Mouse (Mus musculus) cerebellum, postnatal 4 days (tissue): ENCODE measurements around the gene Smim4.

Experiments used
- DNase-seq, 2 experiments: peaks; one replicate each; pipeline ENCODE4 v3.0.0; 2022; ENCODE audit warnings: low spot score in 2 of 2, mixed read lengths in 1 of 2

Gene Smim4

DNA sequence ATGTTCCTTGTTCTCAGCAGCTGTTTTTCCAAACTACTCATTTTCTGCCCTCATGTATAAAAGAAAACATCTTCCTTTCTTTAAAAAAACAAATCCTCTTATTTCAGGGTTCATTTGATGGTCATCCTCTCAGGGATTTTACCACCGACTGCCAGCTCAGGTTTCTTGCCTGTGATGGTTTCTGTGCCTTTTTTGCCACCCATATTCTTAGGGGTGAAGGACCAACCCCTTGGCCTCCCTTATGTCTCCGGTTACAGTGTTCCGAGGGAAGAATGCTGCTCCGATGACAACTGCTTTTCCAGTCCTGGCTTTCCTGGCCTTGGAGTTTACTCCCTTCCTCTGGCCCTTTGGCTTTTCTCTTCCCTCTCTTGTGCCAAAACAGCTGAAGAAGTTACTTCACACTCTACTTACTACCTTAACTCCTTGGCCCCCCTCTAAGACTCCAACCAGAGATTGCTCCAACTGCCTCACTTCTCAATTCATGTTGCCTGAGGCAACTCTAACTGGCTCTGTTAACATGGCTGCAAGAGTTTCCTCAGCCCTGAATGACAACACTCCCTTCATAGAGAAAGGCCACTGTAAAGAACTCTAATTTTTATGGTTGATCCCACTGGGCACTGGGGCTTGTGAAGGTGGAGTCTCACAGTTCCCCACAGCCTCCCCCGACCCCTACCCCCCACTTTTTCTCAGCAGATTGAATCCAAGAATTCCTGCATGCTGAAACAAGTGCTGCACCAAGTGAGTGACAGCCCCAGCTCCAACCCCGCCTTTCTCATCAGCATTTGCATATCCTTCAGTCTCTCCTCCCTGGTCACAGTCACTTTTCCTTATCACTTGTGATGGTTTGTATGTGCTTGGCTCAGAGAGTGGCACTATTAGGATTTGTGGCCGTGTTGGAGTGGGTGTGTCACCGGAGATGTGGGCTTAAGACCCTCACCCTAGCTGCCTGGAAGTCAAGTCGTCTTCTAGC lies 3.4 kb downstream of the Smim4 start:
- DNase-seq = no peak

DNA sequence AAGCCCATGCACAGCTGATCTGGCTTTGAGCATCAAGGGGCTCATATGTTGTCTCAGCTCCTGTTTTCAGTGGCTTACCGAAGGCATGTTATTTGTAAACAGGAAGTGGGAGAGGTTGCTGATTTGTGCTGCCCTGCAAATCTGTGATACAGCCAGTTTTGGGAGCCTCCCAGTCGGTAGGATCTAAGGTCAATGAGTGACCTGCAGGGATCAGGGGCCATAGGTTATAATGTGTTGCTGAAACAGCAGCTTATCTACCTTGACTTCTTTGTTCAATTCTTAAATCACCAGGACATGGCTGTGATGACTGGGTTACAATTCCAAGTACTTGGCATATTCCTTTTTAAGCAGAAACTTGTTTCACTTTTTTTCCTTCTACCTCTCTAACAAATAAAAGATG lies 13.2 kb downstream of the Smim4 start:
- DNase-seq = no peak

GRCm38 (mm10) chr14:31114011-31114410 lies 14.7 kb downstream of the Smim4 start:
- no peak for DNase-seq

DNA sequence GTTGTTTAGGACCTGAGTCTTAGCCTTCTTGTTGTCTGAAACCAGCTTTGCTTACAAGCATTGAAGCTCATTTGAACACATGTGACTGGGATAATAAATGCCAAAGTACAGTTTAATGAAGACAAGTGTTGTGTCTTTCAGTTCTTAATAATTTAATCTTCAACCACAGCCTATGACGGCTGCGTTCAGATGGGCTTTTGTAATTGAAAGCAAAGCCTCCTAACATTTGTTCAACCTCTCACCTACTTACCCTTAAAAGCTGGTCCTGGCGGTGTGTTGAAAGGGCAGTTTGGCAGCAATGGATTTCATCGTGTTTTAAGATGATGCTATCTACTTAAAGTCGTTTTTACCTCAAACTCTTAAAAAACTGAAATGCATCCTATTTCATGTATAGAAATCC lies 16.6 kb downstream of the Smim4 start:
- no peak for DNase-seq

GRCm38 (mm10) chr14:31110613-31111012 lies 18.1 kb downstream of the Smim4 start:
- DNase-seq = no peak

- no peak for DNase-seq
Observed at GRCm38 (mm10) chr14:31105156-31105555, 23.6 kb downstream of the Smim4 start.

- no peak for DNase-seq
Observed at GRCm38 (mm10) chr14:31089918-31090317, 38.8 kb downstream of the Smim4 start.

DNA sequence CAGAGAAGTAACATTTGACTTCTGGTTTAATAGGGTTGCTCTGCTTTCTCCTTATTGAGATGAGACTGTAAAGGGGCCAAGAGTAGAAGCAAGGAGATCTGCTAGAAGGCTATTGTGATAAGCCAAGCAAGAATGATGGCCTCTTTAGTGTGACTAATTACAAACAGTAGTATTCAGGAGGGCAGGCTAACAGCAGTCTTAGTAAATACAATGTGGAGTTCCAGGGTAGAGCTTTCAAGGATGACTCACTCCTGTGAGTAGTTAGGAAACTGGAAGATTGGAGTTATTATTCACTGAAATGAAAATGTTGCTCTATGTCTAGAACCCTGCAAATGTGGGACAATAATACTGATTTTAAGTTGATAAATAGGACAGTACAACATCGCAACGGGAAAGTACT lies 40.2 kb downstream of the Smim4 start:
- DNase-seq = no peak

DNA sequence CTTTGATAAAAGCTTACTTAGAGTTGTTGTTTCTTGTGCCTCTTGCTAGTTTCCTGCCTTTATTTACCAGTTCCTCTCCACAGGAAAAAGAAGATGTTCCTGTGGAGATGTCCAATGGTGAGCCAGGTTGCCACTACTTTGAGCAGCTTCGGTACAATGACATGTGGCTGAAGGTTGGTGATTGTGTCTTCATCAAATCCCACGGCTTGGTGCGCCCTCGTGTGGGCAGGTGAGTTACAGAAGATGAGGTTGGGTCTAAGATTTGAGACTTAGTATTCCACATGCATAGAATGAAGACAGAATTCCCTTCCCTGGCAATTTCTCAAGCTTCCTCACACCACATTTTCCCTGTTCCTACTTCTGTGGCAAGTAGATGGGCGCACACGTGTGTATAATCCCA lies 41.3 kb downstream of the Smim4 start:
- DNase-seq = no peak

DNA sequence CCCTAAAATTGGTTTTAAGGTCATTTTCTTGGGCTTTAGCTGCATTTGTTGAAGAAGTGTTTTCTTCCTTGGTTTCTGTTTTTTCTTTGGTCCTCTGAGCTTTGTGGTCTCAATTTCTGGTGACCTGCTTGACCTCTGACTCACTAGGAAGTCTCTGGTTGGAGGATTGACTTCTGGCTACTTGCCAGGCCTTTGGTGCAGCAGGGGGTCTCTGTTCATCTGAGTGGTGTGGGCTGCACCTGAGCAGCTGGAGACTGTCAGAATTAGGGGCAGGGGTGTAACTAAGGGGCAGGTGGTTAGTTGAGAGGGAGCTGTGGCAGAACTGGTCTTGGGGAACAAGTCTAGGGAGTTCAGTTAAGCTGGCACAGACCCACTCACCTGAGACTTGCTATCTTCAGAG lies 47.6 kb downstream of the Smim4 start:
- DNase-seq = no peak

DNA sequence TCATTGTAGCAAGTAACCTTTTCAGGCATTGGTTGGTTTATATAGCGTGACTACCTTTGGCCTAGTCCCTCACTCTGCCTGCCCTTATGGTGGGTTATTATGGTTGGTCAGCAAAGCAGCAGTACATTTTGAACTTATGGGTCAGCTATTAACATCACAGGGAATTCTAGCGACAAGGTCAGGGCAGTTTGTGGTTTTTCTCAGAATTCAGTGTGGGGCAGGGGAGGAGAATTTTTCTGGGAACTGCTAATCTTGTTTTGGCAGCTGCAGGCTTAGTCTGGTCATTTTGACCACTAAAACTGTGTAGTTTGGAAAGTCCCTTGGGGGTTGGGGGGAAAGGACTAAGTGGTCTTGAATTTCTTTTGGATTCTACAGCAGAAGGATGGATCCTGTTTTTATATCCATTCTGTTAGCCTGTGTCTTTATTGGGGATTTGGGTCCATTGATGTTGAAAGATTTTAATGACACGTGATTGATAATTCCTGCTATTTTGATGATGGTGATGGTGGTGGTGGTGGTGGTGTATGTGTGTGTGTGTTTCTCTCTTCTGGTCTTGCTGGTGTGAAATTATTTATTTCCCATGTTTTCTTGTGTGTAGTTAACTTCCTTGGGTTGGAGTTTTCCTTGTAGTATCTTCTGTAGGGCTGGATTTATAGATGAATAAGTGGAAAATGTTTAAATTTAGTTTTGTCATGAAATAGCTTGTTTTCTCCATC lies 49.3 kb downstream of the Smim4 start:
- no peak for DNase-seq

GRCm38 (mm10) chr14:31078597-31079208 lies 50.1 kb downstream of the Smim4 start:
- DNase-seq = no peak

- no peak for DNase-seq
Observed at GRCm38 (mm10) chr14:31069086-31069733, 59.5 kb downstream of the Smim4 start.

DNA sequence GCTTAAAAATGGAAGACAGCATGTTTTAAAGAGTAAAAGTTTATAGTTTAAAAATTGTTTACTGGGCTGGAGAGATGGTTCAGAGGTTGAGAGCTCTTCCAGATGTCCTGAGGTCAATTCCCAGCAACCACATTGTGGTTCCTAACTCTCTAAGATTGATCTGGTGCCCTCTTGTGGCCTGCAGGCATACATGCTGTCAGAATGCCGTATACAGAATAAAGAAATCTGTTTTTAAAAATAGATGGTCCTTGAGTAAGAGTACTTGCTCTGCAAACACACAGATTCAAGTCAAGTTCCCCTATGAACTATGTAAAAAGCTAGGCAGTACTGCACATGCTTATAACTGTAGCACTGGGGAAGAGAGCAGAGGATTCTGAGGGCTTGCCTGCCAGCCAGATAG lies 66.5 kb downstream of the Smim4 start:
- no peak for DNase-seq

DNA sequence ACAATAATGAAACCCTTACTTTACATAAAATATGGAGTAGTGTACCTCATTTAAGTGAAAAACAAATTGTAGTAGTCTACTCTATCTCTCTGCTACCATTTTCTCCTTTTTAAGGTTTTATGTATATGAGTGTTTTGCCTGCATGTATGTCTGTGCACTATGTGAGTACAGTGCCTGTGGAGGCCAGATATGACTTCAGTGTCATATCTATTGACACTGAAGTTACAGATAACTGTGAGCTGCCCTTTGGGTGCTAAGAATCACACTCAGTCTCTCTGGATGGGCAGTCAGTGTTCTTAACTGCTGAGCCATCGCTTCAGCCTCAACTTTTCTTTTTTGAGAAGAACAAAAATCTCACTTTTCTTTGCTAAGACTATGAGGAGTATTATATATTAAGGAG lies 82.9 kb downstream of the Smim4 start:
- no peak for DNase-seq

GRCm38 (mm10) chr14:31045296-31045695 lies 83.5 kb downstream of the Smim4 start:
- no peak for DNase-seq
